Mouse (Mus musculus) spleen, adult 18-20 months (tissue): ENCODE data around the gene Tshz3.

Experiments used
- DNase-seq, 2 experiments: peaks; one replicate each; pipeline ENCODE4 v3.0.0; 2022; ENCODE audit warnings: mixed read lengths in 2 of 2

Gene Tshz3

GRCm38 (mm10) chr7:36697118-36697855 is 631 bp upstream of the Tshz3 start:
- DNase-seq, result peak in 1 of 2 experiments; percentile 7

GRCm38 (mm10) chr7:36698589-36698946 is 650 bp downstream of the Tshz3 start:
- DNase-seq, result no peak

- no peak for DNase-seq
These were observed 1.4 kb downstream of the Tshz3 start for GRCm38 (mm10) chr7:36699001-36699987.

GRCm38 (mm10) chr7:36706636-36707035 is 8.7 kb downstream of the Tshz3 start:
- no peak for DNase-seq

- DNase-seq, result no peak
These were observed 9.3 kb downstream of the Tshz3 start for GRCm38 (mm10) chr7:36707266-36707665.

- DNase-seq, result no peak
These were observed 9.9 kb downstream of the Tshz3 start for GRCm38 (mm10) chr7:36707681-36708350.

GRCm38 (mm10) chr7:36708823-36709222 is 10.9 kb downstream of the Tshz3 start:
- DNase-seq, result no peak

GRCm38 (mm10) chr7:36709239-36709638 is 11.3 kb downstream of the Tshz3 start:
- no peak for DNase-seq

GRCm38 (mm10) chr7:36709974-36710373 is 12.1 kb downstream of the Tshz3 start:
- DNase-seq, result no peak

- DNase-seq, result no peak
These were observed 12.5 kb downstream of the Tshz3 start for GRCm38 (mm10) chr7:36710387-36710786.

GRCm38 (mm10) chr7:36711766-36712165 is 13.8 kb downstream of the Tshz3 start:
- no peak for DNase-seq

GRCm38 (mm10) chr7:36714323-36714722 is 16.4 kb downstream of the Tshz3 start:
- no peak for DNase-seq

GRCm38 (mm10) chr7:36717192-36717591 is 19.3 kb downstream of the Tshz3 start:
- DNase-seq, result no peak

- no peak for DNase-seq
These were observed 22.9 kb downstream of the Tshz3 start for GRCm38 (mm10) chr7:36720830-36721229.

- no peak for DNase-seq
These were observed 38.6 kb downstream of the Tshz3 start for GRCm38 (mm10) chr7:36736303-36737050.

- DNase-seq, result no peak
These were observed 53.6 kb downstream of the Tshz3 start for GRCm38 (mm10) chr7:36751480-36751879.

- no peak for DNase-seq
These were observed 69.7 kb downstream of the Tshz3 start for GRCm38 (mm10) chr7:36767501-36768092.

GRCm38 (mm10) chr7:36773086-36773485 is 75.2 kb downstream of the Tshz3 start:
- DNase-seq, result no peak

GRCm38 (mm10) chr7:36776956-36777355 is 79.0 kb downstream of the Tshz3 start:
- DNase-seq, result no peak

GRCm38 (mm10) chr7:36778456-36778855 is 80.5 kb downstream of the Tshz3 start:
- no peak for DNase-seq

- no peak for DNase-seq
These were observed 86.4 kb downstream of the Tshz3 start for GRCm38 (mm10) chr7:36784243-36784773.
